Mouse (Mus musculus) lung, adult 2 months (tissue): ENCODE data around the gene Cc2d1b.
A peak's percentile ranks its signal among the peaks of the same experiment; 100 is the strongest.

Source experiments
- CTCF ChIP-seq: fragments of 200-500 bp; IDR thresholded peaks from 2 replicates; pipeline ENCODE4 v1.5.1; 2011; ENCODE audit warnings: mild to moderate bottlenecking, low read length, control low read depth; ENCODE audit not compliant: insufficient read depth
- POLR2A ChIP-seq: fragments of 200-500 bp; IDR thresholded peaks from 2 replicates; pipeline ENCODE4 v1.6.1; 2011; ENCODE audit warnings: low read depth, mild to moderate bottlenecking, control low read depth, low read length, borderline replicate concordance; ENCODE audit errors: extremely low read depth

- TF ChIP-seq POLR2A: peak; percentile 76; the same call in 1 of the 2 replicates
- no peak for TF ChIP-seq CTCF
Measured at GRCm38 (mm10) chr4:108619587-108620341, at the start of gene Cc2d1b.
